Mouse (Mus musculus): Measurements from ENCODE around the gene Tspoap1.

Gene Tspoap1

DNA sequence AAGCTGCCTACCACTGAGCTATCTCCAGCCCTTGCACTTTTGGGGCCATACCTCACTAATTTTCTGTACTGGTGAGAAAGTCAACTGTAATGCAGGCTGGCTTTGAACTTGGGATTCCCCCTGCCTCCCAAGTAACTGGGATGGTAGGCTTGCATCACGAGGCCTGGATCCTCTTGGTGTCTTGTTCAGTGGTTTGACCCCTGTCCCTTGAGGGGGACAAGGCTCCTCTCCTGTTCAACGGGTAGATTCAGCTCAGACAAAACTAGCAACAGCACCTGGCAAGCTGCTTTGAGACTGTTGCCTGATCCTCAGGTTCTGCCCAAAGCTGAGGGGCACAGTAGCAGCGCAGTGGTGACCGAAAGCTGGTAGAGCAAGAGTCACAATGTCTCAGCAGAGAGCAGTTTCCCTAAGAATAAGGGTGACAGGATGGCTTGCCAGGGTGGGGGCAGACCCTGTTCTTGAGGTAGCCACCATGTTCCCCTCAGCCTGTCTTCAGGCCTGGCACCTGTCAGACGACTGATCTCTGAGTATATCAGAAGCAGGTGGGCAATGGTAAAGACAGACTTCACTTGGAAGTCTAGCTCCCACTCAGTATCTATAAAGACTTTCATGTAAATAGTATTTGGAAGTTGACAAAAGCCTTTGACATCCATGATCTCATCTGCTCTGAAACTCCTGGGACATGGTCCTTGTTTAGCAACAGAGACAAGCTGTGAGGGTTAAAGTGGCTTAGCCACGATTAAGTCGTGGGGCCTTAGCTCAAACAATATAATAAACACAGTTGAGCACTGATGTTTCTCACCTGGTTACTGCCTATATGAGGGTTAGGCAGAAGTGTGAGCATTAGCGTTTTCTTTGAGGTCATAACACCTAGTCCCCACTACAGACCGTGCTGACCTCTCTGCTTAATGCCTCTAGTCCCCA, 14.4 kb upstream of the Tspoap1 start:
- DNase-seq (ENCODE audit: low spot score), result no peak

DNA sequence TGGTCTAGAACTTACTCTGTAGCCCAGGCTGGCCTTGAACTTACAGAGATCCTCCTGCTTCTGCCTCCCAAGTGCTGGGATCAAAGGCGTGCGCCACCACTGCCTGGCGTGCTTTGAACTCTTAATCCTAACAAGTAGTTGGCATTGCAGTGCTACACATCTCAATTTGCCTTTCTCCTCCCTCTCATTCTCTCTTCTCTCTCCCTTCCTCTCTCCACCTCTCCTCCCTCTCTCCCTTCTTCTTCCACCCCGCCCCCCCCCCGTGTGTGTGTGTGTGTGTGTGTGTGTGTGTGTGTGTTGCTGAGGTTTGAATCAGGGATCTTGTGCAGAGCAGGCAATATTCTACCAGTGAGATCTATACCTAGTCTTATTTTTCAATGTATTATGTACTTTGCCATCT, 13.0 kb upstream of the Tspoap1 start:
- DNase-seq (ENCODE audit: low spot score), result no peak

DNA sequence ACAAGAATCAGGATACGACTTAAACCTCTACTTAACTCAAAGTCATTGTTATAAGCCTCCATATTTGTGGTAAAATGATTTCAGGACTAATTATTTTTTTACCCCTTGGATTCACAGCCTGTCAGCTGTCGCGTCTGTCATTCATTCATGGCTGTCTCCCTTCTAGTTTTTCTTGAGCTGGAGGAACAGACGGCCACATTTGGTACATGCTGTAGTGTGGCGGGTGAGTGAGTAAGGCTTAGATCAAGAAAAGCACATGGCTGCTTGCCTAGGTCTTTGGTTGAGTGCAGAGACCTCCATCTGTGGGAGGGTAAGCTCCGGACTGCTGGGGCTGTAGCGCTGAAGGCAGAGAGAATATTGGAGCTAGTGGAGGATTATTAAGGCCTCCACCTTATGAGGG, 12.6 kb upstream of the Tspoap1 start:
- no peak for DNase-seq (ENCODE audit: low spot score)

DNA sequence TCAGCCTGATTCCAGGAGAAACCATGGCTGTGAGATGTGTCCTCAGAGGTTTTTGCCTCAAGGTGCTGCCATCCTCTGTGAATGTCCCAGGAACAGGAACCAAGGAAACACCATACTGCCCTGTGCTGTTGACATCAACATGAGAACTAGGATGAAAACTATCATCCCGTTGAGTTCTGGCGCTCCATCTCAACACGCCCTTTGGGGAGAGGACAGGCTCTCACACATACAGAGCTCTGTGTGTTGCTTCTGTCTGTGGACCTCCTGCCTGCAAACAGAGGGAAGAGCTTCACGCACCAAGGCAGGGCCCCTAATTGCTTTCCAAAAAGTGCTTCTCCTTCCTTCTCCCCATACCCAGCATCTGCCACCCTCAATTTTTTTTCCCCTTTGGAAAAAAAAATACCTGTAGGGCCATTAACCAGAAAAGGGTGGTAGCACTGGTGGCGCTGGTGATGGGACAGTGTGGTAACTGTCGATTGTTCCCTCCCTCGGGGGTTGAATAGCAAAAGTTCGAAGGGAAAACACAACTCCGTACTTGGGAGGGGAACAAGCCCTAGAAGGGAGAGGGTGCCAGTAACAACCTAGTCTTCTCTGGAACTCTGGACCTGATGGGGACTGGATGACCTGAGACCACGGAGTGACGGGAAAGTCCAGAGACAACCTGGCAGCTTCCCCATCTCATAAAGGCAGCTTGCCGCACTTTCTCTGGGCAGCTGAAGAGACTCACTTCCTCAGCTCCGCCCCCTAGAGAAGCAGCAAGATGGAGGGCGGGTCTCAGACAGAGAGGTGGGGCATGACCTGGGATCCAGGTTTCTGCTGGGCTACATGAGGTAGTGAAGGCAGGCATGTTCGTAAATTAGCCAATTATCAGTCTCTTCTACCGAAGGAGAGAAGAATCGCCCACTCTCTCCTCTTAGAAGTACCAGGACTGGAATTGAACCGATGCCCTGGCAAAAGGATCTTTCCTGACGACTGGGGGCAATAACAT, 11.9 kb upstream of the Tspoap1 start:
- no peak for DNase-seq (ENCODE audit: low spot score)

DNA sequence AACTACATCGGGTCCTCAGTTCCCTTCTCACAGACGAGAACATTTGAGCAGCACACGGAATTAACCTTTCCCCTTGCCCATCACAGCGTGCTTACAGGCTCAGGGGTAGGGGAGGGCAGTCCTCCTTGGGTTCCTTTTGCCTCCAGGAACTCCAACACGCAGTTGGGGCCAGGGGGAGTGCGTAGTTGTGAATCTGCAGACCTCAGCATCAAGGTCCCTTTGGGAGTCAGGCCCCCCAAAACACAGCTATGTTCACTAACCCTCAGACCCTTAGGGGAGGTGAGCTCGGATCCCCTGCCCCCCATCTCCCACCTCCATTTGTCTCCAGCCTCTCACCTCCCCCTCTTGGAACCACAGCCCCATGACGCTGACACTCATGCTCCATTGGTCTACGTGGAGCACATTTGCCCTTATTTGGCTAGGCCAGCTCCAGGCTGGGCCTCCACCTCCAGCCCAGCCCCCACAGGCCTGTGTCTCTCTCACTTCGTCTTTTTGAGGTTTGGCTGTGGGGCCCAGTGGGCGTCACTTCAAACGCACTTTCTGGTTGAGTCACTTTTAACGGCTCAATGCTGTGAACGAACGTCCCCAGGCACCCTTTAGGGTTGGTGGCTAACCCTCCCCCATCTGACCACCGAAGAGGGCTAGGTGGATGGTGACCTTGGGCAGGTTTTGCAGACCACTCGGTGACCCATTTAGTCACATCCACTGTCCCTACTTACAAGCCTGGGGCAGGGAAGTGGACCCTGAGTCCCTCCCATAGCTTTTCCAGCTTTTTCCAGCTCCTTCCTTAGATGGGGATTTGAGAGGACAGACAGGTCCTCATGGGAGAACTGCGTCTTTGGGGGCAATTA, 10.9 kb upstream of the Tspoap1 start:
- DNase-seq (ENCODE audit: low spot score), result no peak

DNA sequence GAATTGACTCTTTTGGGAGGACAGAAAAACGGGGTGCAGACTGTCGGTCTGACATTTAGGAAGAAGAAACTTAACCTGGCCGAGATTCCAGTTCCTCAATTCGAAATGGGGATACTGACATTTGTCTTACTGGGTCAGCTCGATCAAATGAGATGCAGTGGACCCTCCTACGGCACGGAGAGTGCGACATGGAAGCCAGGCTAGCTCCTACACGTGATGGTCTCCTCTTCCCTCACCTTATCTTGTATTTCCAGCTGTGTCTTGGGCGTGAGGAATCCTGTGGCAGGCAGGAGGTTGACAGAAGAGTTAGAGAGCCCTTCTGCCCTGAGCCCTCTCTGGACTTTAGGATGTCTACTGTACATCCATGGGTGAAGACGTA, 10.3 kb upstream of the Tspoap1 start:
- no peak for DNase-seq (ENCODE audit: low spot score)

DNA sequence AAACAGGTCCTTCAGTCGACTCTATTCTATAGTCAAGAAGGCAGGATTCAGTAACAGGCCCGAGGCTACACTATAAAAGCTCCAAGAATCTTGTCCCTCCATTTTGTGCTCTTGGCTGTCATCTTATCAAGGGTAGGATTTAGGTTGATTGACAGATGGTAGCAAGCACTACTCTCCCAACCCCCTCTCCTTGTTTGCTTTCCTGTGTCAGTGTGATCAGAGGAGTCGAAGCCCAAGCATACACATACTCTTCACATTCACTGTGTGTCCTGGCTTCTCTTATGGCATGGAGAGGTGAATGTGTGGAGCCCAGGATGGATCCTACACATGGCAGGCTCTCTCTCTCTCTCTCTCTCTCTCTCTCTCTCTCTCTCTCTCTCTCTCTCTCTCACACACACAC, 9.8 kb upstream of the Tspoap1 start:
- no peak for DNase-seq (ENCODE audit: low spot score)

DNA sequence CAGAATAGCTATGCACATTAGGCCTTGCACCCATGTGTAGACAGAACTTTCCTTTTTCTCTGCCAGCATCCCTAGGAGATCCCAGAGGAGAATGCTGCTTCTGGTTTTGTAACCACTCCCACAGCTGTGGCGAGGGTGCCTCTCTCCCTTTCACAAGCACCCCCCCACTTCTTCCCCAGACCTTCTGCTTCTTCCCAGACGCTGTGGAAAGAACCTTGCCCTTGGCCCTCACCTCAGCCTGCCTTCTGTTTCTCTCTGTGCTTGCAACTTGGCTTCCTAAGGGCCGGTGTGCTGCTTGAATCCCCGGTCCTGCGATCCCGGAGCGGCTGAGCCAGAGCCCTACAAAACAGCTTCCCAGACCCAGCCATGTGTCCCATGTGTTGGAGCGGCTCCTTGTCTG, 9.3 kb upstream of the Tspoap1 start:
- no peak for DNase-seq (ENCODE audit: low spot score)

DNA sequence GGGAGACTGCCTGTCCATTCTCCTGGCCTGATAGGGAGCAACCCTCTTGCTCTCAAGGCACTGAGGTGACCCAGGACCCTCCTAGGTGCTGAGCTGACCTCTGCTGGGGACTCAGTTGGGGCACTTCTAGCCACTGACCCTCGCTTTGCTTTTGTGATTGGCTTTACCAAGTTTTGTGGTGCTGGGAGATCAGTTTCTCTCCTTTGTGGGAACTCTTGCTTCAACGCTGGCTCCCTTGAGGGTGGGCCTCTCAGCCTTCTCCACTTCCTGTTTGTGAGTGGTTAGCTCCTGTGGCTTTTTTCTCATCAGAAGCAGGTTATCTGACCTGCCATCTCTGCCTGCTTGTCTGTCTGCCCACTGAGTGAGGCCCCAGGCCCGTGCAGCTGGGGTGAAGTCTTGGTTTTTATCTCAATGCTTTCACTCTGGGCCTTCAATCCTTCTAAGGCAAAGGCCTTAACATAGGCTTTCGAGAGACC, 8.8 kb upstream of the Tspoap1 start:
- no peak for DNase-seq (ENCODE audit: low spot score)

DNA sequence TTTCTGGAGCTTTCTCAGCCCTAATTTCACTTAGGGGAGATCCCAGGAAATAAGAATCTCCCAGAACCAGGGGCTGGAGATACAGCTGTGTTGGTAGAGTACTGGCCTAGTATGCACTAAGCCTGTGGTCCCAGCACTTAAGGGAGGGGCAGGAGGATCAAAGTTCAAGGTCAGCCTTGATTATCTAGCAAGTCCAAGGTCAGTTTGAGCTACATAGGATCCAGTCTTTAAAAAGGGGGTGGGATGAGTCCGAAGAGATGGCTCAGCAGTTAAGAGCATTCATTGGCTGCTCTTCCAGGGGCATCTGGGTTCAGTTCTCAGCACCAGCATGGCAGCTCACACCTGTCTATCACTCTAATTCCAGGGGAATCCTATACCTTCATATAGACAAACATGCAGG, 8.0 kb upstream of the Tspoap1 start:
- DNase-seq (ENCODE audit: low spot score), result no peak

DNA sequence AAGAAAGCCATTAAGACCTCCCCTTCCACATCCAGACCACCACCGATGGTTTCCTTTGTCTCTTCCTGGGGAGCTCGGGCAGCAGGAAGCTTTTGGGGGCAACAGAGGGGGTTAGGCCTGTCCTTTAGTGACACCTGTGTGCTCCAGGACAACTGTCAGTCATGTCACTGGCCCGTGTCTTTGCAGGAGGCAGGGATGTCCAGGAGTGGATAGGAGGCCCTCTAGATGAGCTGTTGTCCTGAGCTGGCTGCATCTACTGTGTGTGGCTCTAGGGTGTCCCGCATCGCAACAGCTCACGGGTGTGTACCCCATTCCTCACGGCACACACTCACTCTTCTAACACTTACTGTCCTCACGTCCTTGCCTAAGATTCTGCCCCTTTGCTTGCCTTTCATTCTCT, 7.1 kb upstream of the Tspoap1 start:
- no peak for DNase-seq (ENCODE audit: low spot score)

DNA sequence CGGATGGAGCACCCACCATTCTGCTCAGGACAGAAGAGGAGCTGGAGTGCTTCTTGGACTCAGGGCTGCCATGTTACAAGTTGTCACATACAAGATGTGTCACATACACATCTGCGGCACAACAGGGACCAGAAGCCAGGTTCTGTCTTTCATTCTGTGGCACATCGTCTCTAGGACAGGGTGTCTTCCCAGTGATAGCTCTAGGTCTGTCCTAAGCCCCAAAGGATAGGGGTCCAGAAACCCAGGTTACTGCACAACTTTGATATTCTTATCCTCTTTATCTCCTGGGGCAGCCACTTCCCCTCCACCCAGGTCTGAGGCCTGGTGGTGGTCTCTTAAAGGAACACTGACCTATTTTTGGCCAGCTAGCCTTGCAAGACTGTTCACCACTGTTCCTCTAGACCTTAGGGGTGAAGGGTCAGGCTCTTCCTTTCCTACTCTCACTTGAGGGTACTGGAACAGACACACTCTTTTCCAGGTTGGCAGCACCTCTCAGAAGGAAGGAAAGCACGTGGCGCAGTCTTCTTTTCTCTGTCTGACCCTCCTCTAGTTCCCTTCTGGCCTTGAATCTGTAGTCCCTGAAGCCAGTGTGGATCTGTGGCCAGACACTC, 6.3 kb upstream of the Tspoap1 start:
- no peak for DNase-seq (ENCODE audit: low spot score)

DNA sequence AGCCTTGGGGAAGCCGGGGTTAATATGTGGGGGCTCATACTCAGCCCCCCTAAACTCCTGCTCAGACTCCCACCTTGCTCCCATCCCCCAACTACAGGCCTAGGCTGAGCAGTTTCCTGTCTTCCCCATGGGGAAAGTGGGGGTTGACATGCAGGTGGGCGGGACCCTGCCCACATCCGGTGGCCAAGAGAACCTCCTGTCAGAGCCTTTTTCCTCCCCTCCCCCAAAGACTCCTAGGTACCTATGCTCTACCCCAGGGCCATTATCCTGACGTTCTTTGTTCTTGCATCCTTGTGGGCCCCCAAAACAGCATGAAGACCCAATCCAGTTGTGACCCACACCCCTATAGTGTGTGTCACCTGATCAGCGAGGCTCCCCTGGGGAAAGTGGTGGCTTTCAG, 5.7 kb upstream of the Tspoap1 start:
- DNase-seq (ENCODE audit: low spot score), result no peak

DNA sequence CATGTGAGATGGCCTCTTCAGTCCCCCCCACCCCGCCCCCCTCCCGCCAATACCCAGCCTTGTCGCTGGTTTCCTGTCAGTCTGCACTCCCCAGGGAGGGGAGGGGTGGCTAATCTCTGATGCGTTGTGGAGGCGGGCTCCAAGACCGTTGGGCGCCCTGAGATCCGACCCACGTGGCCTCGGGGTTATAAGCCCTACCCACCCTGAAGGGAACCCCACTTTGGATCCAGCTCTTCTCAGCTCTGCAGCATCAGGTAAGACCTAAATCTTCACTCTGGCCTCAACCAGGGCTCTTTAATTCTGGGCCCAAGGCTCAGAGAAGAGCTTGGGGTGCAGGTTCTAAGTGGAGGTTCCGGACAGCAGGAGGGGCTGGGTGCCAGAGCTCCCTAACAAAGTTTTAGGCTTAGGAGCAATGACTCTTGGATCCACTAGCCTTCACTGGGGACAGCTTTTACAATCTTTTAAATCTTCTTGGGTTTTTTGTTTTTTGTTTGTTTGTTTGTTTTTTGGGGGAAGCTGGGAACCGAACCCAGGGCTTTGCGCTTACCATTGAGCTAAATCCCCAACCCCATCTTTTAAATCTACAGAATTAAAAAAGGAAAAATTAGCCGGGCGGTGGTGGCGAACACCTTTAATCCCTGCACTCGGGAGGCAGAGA, 4.9 kb upstream of the Tspoap1 start:
- no peak for DNase-seq (ENCODE audit: low spot score)

DNA sequence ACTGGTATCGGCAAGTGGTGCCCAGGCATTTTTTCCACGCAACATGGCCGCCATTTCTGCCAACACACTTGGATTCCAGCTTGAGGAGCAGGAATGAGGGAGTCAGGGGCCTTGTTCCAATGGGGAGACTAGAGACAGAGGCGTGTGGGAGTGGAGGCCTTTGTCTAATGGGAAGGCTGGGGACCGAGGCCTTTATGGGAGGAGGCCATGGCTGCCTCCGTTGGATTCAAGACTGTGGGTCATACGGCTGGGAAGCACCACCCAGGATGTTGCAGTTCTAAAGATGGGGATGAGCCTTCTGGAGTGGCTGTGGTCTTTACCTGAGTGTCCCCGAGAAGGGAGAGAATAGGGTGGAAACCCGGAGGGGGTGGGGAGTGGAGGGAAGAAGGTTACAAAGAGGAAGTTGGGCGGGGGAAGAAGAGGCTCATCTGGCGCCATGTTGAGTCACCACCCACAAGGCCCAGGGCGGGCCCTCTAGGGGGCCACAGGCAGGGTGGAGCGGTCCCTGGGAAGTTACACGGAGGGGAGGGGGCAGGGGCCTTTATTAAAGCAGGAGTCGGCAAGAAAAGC, 4.0 kb upstream of the Tspoap1 start:
- no peak for DNase-seq (ENCODE audit: low spot score)

DNA sequence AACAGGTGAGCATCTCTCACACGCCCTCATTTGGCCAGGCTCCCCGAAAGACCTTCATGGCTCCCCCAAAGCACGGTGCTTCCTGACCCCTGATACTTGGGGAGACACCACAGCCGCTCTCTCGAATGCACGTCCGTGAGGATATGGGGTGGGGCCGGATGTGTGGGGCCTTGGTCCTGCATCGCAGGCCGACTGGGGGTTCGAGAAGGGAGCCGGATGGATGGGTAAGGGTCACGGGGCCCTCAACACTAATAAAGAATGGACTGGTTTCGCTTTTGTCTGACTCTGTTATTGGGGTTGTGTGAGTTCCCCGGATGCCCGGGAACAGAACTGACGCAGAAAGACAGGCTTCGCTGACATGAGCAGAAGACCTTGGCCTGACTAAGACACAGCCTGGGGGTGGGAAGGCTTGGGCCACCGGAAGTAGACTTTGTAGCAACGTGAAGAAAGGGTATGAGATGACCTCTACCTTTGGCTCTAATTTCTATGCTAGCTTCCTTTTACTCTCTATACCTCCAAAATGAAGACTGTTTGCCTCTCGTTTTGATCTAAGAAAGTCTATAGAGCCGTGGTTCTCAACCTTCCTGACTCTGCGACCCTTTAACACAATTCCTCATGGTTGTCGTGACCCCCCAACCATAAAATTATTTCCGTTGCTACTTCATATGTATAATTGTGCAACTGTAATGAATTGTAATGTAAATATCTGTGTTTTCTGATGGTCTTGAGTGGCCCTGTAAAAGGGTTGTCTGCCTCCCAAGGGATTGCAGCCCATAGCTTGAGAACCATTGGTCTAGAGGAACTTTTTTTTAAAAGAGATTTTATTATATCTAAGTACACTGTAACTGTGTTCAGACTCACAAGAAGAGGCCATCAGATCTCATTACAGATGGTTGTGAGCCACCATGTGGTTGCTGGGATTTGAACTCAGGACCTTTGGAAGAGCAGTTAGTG, 3.1 kb upstream of the Tspoap1 start:
- DNase-seq (ENCODE audit: low spot score), result no peak

DNA sequence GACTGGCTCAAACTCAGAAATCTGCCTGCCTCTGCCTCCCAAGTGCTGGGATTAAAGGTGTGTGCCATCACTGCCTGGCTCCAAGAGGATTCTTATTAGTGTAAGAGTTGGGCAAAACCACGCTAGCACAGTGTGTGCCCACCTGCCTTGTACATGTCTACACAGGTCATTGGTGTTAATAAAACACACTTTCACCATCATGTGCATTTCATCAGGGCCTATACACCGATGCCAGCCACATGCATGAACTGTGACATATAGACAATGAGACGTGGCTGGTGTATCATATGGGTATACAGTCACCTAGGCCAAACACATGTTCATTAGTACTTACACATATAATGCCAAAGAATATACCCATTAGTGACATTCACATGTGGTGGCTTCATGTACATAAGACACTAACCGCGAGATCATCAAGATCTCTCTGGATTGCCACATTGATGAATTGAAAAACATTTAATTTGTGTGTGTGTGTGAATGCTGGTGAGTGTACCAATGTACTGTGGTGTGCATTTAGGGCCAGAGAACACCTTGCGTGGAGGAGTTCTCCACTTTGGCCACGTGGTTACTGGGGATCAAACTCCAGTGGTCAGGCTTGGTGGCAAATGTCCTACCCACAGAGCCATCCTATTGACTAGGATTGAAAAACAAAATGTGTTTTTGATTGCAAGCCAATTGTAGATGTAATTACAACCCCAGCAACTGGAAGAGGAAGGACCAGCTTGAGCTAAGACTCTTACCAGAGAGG, 2.0 kb upstream of the Tspoap1 start:
- DNase-seq (ENCODE audit: low spot score), result no peak

DNA sequence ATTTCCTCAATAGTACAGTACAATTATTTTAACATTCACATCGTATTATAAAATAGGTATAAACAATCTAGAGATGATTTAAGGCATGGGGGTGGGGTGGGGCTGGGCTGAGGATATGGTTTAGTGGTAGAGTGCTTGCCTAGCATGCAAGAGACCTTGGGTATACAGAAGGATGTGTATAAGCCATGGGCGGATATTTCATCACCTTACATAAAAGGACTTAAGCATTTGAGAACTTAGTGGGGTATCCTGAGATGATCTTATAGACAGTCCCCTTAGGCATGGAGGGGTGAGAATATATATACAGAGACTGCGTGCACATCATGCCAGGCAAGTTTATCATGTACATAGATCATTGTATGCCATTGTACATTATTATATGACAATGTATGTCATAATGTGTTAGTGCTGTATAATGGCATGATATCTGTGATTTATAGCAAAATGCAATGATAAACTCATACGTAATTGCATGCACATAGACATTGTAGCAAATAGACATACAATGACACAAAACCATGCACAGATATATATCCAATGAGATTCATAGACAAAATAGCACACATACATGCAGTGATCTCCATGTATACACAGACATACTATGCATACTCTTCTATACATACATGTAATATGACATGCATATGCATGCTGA, 1.3 kb upstream of the Tspoap1 start:
- no peak for DNase-seq (ENCODE audit: low spot score)

Data from retina, embryonic 14.5 days (tissue).